Mouse (Mus musculus) cerebellum, adult 2 months (tissue): ENCODE data around the gene Pde4a.

Experiments
- CTCF ChIP-seq: fragments of 200-500 bp; IDR thresholded peaks from 2 replicates; pipeline ENCODE4 v1.5.1; 2011; ENCODE audit warnings: low read depth, mild to moderate bottlenecking, control low read depth, low read length, moderate library complexity, borderline replicate concordance; ENCODE audit not compliant: insufficient read depth
- POLR2A ChIP-seq: fragments of 200-500 bp; IDR thresholded peaks from 2 replicates; pipeline ENCODE4 v1.6.1; 2011; ENCODE audit warnings: low read length, control low read depth, borderline replicate concordance; ENCODE audit not compliant: insufficient read depth

- TF ChIP-seq CTCF (no peak), POLR2A (no peak)
These were observed 48.4 kb upstream of the Pde4a start for GRCm38 (mm10) chr9:21117073-21117472.
